Mouse (Mus musculus): ENCODE measurements around the gene Rasl11a.

GRCm38 (mm10) chr5:146860222-146860998 lies 15.5 kb downstream of the Rasl11a start:
- no peak for TF ChIP-seq CTCF (IDR thresholded peaks at IDR 0.05; ENCODE audit: low read depth, low read length)
- TF ChIP-seq POLR2A (IDR thresholded peaks at IDR 0.05; ENCODE audit: borderline replicate concordance, low read depth, low read length): no peak

Measured in bone marrow macrophage, adult 2 months (primary cell).